Mouse (Mus musculus): ENCODE measurements around the gene Pacsin2.

DNA sequence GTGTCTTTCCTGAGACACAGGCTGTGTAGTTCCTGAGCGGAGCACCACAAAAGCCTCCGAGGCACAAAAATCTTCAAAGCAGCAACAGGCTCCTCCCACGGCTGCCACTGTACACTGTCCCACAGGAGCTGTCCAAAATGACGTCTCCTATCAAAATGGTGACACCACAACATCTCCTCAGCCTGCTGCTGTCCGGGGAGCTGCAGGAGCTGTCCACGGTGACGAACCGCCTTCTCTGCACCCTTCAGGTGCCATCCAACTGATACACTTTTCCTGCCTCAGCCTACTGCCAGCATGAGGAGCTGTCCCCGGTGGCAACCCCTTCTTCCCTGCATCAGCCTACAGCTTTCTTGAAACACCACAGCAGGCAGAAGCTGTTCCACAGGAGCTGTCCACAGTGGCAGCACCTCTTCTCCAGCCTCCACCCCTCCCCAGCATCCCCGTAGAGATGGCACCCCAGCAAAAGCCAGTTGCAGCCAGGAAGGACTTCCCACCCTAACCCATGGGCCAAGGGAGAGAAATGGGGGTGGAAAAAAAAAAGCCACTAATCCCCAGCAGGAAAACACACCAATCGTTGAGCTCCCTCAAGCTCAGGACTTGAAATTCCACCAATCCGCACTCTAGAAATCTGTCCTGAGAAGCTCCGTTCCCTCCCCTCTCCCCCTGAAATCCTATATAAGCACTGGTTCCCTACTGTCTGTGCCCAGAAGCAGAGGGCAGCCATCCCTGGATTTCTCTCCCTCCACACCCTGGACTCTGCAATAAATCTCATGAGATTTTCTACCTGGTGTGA is 48.3 kb upstream of the Pacsin2 start:
- no peak for TF ChIP-seq CTCF (IDR thresholded peaks at IDR 0.05; ENCODE audit: extremely low read depth, insufficient read length, insufficient replicate concordance, low read depth, low read length)
- TF ChIP-seq POLR2A (IDR thresholded peaks at IDR 0.05; ENCODE audit: low read depth, low read length): no peak
